Mouse (Mus musculus) E14TG2a.4 (cell line): ENCODE results near the gene Dock4.
"Not testable (repeated sequence)": the region's sequence is repeated elsewhere in the genome, so short reads cannot be mapped to it uniquely, and the experiment has no call there.

Source experiments
- CTCF ChIP-seq: conservative IDR thresholded peaks from 2 replicates; pipeline ENCODE4 v1.5.1; 2014; ENCODE audit warnings: low read length
- NANOG ChIP-seq: IDR thresholded peaks from 2 replicates; pipeline ENCODE4 v1.6.1; 2014; ENCODE audit warnings: borderline replicate concordance, low read length, mixed read lengths

DNA sequence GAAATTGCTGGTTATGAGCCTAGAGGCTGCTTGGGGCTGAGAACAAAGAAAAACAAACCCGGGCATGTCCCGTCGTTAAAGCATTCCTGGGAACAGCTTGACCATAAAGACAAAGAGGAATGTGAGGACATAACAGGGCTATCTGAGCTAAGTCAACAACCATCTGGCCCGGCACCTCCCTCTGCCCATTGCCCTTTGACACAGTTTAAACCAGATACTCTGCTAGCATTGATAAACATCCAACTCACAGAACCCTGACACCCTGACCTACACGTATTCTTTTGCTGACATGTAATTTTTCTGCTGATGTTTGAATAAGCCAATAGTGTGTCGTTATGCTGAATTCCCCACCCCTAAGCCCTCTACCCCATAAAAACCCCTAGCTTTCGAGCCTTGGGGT lies 427.5 kb downstream of the Dock4 start:
- TF ChIP-seq CTCF, NANOG: not testable (repeated sequence)
